Mouse (Mus musculus) liver, embryonic 13.5 days (tissue): ENCODE measurements around the gene Rcan1. TPM values are rescaled to one million over a fixed set of nuclear protein-coding genes. Genes with fewer than 3 reads are reported as not detected.
"Not testable (repeated sequence)": the region's sequence is repeated elsewhere in the genome, so short reads cannot be mapped to it uniquely, and the experiment has no call there.

Experiments
- ATAC-seq: fragments of 200-750 bp; cut with Nextera tagmentation; 2 replicates; pipeline ENCODE4 v1.8.0; 2017; ENCODE audit warnings: low read depth, mild to moderate bottlenecking, moderate number of reproducible peaks, moderate library complexity
- DNase-seq: peaks from one replicate; pipeline ENCODE4 v3.0.0; 2022
- H3K27ac ChIP-seq: fragments of 300-500 bp; sonication (generic); 2 replicates; pipeline ENCODE4 v1.5.1; 2015; ENCODE audit warnings: moderate library complexity, mild to moderate bottlenecking, inconsistent platforms
- H3K27me3 ChIP-seq: fragments of 300-500 bp; sonication (generic); 2 replicates; pipeline ENCODE4 v1.6.1; 2015; ENCODE audit warnings: mild to moderate bottlenecking, inconsistent platforms
- H3K36me3 ChIP-seq: fragments of 300-500 bp; sonication (generic); 2 replicates; pipeline ENCODE4 v1.6.1; 2015; ENCODE audit warnings: mild to moderate bottlenecking, inconsistent platforms
- H3K4me1 ChIP-seq: fragments of 300-500 bp; sonication (generic); replicated peaks from 2 replicates; pipeline ENCODE4 v1.6.1; 2015; ENCODE audit warnings: inconsistent platforms
- H3K4me2 ChIP-seq: fragments of 300-500 bp; sonication (generic); 2 replicates; pipeline ENCODE4 v1.6.1; 2015; ENCODE audit warnings: inconsistent platforms, mild to moderate bottlenecking, moderate library complexity
- H3K4me3 ChIP-seq: fragments of 300-500 bp; sonication (generic); replicated peaks from 2 replicates; pipeline ENCODE4 v1.5.1; 2015; ENCODE audit warnings: mild to moderate bottlenecking, inconsistent platforms
- H3K9ac ChIP-seq: fragments of 300-500 bp; sonication (generic); 2 replicates; pipeline ENCODE4 v1.6.1; 2015; ENCODE audit warnings: mild to moderate bottlenecking, inconsistent platforms
- H3K9me3 ChIP-seq: fragments of 300-500 bp; sonication (generic); replicated peaks from 2 replicates; pipeline ENCODE4 v1.6.1; 2016; ENCODE audit warnings: inconsistent platforms
- WGBS: fragments of 180-500 bp; shearing (Covaris S2); methylation state at CpG from one replicate; pipeline ENCODE4 v1.1.7; 2015; ENCODE audit not compliant: insufficient replicate concordance; 5-methylcytosine and 5-hydroxymethylcytosine counted together
- polyA plus RNA-seq: library from polyadenylated mRNA; unstranded; fragments of >200 nt; fragmentation: Nextera tagmentation; extraction: Ambion mirVana; gene quantifications from 2 replicates; pipeline ENCODE4 v1.2.1, GENCODE M21; 2015

The Rcan1 gene
- polyA plus RNA-seq, 1 experiment from 2014 or later, result 9.4 TPM

DNA sequence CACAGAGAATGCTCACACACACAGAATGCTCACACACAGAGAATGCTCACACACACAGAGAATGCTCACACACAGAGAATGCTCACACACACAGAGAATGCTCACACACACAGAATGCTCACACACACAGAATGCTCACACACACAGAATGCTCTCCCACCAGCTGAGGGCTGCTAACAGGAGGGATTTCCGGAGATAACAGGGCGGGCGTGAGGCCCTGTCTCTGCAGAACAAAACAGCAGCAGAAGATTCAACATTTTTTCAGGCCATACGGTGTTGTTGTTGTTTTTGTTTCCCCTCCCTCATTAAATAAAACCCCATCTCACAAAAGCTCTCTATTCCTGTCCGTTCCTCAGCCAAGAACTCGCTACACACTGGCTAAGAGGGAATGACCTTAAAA lies 55.6 kb downstream of the Rcan1 start:
- DNase-seq, result not testable (repeated sequence)

GRCm38 (mm10) chr16:92412888-92413287 lies 57.8 kb downstream of the Rcan1 start:
- H3K4me3 ChIP-seq, result no peak overlapping the region
- no peaks in the 10 kb centered on the region for H3K36me3 ChIP-seq
- H3K9ac ChIP-seq, result no peak overlapping the region
- DNase-seq (no peak), ATAC-seq (no peak)
- peaks cover 22% of the 10 kb centered on the region; the same call in 1 of the 2 replicates for H3K4me1 ChIP-seq
- WGBS, result 33% methylated on average over 7 of the region's 7 CpGs
- peak overlapping the region; percentile 40; the same call in 1 of the 2 replicates for H3K27ac ChIP-seq
- H3K4me2 ChIP-seq, result no peak overlapping the region
- H3K9me3 ChIP-seq, result no peaks in the 10 kb centered on the region
- no peaks in the 10 kb centered on the region for H3K27me3 ChIP-seq

More for the DNA sequence above, 55.6 kb downstream of the Rcan1 start:
- H3K4me3 ChIP-seq, H3K9me3 ChIP-seq, H3K27me3 ChIP-seq, H3K27ac ChIP-seq, H3K9ac ChIP-seq, ATAC-seq, H3K36me3 ChIP-seq, H3K4me2 ChIP-seq: not testable (repeated sequence)
- 26% methylated on average over 6 of the region's 6 CpGs for WGBS
- peaks cover 22% of the 10 kb centered on the region; the same call in 1 of the 2 replicates for H3K4me1 ChIP-seq

DNA sequence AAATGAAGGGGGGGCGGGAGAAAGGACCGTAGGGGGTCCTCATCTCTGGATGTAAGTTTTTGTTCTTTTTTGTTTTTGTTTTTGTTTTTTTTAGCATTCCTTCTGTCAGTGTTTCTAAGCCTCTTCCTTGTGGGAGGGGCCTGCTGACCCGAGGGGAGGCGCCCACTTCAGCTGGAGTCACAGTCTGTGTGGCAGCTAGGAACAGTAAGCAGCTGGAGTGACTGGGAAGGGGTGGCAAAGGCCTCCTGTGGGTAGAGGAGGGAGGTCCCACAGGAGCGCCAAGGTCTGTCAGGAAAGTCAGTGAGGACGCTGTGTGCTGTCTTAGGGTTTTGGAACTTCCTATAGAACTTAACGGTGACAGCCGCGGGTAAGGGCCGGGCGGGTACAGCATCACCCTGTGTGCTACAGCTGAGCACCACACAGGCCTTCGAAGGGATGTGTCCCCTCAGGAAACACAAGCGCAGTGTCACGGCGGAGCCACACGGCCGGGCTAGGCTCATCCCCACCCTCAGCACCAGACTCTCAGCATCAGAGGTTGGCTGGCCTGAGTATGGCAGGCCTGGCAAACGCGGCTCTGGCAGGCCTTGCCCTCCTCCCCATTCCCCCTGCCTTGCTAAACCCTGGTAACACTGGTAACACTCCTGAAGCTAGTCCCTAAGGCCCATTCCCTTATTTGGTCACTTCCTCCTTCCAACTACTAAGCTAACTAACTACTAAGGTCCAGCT lies 58.5 kb downstream of the Rcan1 start:
- WGBS, result 64% methylated on average over 19 of the region's 19 CpGs
- Histone ChIP-seq H3K4me3 (no peak overlapping the region), H3K27ac (no peak overlapping the region), H3K4me2 (no peak overlapping the region), H3K36me3 (no peaks in the 10 kb centered on the region), H3K27me3 (no peaks in the 10 kb centered on the region), H3K9me3 (no peaks in the 10 kb centered on the region), H3K9ac (no peak overlapping the region), H3K4me1 (peaks cover 22% of the 10 kb centered on the region; the same call in 1 of the 2 replicates)
- ATAC-seq, result peak; percentile 20; the same call in 1 of the 2 replicates
- no peak for DNase-seq

- Histone ChIP-seq H3K9ac (no peak overlapping the region), H3K36me3 (no peaks in the 10 kb centered on the region), H3K27ac (no peak overlapping the region), H3K9me3 (no peaks in the 10 kb centered on the region), H3K4me3 (no peak overlapping the region), H3K27me3 (no peaks in the 10 kb centered on the region), H3K4me1 (peaks cover 9% of the 10 kb centered on the region; the same call in 1 of the 2 replicates), H3K4me2 (no peak overlapping the region)
- DNase-seq, result no peak
- 77% methylated on average over 2 of the region's 2 CpGs for WGBS
- ATAC-seq, result no peak
These were observed 60.3 kb downstream of the Rcan1 start for GRCm38 (mm10) chr16:92410344-92410743.

GRCm38 (mm10) chr16:92407883-92408282 lies 62.8 kb downstream of the Rcan1 start:
- Histone ChIP-seq H3K4me1 (peaks cover 5% of the 10 kb centered on the region; the same call in 1 of the 2 replicates), H3K4me2 (no peak overlapping the region), H3K4me3 (no peak overlapping the region), H3K9ac (no peak overlapping the region), H3K27me3 (peaks cover 1% of the 10 kb centered on the region), H3K36me3 (no peaks in the 10 kb centered on the region), H3K9me3 (no peaks in the 10 kb centered on the region), H3K27ac (no peak overlapping the region)
- no peak for DNase-seq
- WGBS, result 67% methylated on average over 2 of the region's 2 CpGs
- no peak for ATAC-seq

DNA sequence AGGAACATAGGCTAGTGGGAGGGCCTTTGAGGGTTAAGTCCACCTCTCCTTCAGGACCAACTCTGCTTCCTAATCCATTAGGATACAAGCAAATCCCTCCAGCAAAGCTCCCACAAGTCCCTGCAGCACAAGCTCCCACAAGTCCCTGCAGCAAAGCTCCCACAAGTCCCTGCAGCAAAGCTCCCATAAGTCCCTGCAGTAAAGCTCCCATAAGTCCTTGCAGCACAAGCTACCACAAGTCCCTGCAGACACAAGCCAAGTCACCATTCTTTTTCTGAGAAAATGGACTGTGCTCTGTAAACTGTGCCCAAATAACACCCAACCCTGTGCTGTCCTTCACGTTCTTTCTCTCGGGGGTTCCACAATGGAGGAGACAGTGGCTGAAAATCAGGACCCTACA lies 66.5 kb downstream of the Rcan1 start:
- Histone ChIP-seq H3K4me1 (peaks cover 17% of the 10 kb centered on the region), H3K9ac (no peak overlapping the region), H3K4me3 (no peak overlapping the region), H3K36me3 (no peaks in the 10 kb centered on the region), H3K27me3 (peaks cover 39% of the 10 kb centered on the region), H3K4me2 (no peak overlapping the region), H3K27ac (no peak overlapping the region), H3K9me3 (no peaks in the 10 kb centered on the region)
- ATAC-seq, result no peak
- no peak for DNase-seq
- WGBS, result 84% methylated on average over 2 of the region's 2 CpGs

DNA sequence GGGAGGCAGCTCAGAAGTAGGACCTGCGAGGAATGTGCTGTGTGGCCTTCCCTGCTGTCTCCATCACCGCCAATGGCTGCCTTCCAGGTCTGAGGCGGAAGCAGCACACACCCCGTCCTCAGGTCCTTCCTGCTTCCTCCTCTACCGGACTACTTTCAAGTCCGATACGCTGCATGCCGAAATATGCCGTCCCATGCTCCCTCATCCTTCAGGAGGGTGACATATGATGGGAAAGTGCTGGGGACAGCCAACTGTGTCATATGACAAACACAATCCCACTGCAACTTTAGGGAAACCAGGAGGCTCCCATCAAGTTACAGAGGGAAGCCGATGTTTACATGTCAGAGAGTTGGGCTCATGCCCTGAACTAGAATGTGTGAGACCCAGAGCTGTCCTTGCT lies 67.6 kb downstream of the Rcan1 start:
- H3K9ac ChIP-seq, result no peak overlapping the region
- 73% methylated on average over 10 of the region's 10 CpGs for WGBS
- H3K27me3 ChIP-seq, result peaks cover 49% of the 10 kb centered on the region

GRCm38 (mm10) chr16:92402216-92402615 lies 68.5 kb downstream of the Rcan1 start:
- DNase-seq (no peak), ATAC-seq (no peak)
- Histone ChIP-seq H3K9ac (no peak overlapping the region), H3K27me3 (peaks cover 52% of the 10 kb centered on the region), H3K4me2 (no peak overlapping the region), H3K9me3 (no peaks in the 10 kb centered on the region), H3K36me3 (no peaks in the 10 kb centered on the region), H3K4me3 (no peak overlapping the region), H3K27ac (no peak overlapping the region), H3K4me1 (peaks cover 25% of the 10 kb centered on the region)
- WGBS, result 36% methylated on average over 8 of the region's 8 CpGs

More for the DNA sequence above, 67.6 kb downstream of the Rcan1 start:
- ATAC-seq, result no peak
- no peak overlapping the region for H3K4me2 ChIP-seq
- H3K4me3 ChIP-seq, result no peak overlapping the region
- no peak overlapping the region for H3K27ac ChIP-seq
- no peaks in the 10 kb centered on the region for H3K36me3 ChIP-seq
- no peak for DNase-seq
- H3K4me1 ChIP-seq, result peaks cover 19% of the 10 kb centered on the region
- H3K9me3 ChIP-seq, result no peaks in the 10 kb centered on the region

- peaks cover 7% of the 10 kb centered on the region for H3K36me3 ChIP-seq
- H3K4me1 ChIP-seq, result peaks cover 25% of the 10 kb centered on the region
- H3K27ac ChIP-seq, result no peak overlapping the region
- H3K9ac ChIP-seq, result no peak overlapping the region
- ATAC-seq (no peak), DNase-seq (no peak)
- H3K4me2 ChIP-seq, result no peak overlapping the region
- WGBS, result 58% methylated on average over 10 of the region's 10 CpGs
- no peak overlapping the region for H3K4me3 ChIP-seq
- peaks cover 52% of the 10 kb centered on the region for H3K27me3 ChIP-seq
- no peaks in the 10 kb centered on the region for H3K9me3 ChIP-seq
These were observed 69.5 kb downstream of the Rcan1 start for GRCm38 (mm10) chr16:92401206-92401605.

DNA sequence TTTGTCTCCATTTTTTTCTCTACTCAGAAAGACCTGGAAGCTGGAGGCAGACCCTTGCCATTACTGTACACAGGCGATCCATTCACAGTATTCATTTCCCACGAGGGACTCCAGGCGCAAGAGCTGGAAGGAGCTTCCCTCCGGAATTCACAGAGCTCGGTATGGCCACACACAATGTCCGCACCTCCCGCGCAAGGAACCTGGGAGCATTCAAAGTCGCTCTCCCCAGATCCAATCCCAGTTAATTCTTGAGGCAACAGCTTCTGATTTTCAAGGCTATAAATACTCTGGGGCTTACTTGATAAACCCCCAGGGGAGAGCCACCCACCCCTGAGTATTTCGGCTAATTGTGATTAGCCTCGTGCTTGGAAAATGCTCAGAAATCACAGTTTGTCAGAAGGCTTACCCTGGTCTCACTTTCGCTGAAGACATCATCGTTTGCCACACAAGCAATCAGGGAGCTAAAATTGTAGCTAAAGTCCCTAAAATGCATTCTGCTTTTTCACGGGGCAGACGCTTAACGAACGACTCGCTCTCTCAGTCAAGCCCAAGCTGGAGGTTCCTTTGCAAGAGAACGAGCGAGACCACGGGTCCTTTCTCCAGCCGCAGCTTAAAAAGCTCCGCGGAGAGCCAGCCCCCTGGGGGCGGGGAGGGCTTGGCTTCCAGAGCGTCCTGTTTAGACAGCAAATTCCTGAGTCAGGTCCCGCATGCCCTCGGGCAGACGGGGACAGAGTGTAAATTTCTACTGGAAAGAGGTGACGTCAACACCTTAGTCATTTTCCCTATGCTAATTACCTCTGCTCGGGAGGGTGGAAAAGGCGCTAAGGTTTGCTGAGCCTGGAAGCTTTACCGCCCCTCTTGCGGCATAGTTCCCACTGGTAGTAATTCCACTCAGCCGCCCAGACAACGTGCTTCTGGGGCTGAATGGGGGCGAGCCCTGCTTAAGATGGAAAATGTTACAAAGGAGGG lies 70.9 kb downstream of the Rcan1 start:
- Histone ChIP-seq H3K9me3 (no peaks in the 10 kb centered on the region), H3K27me3 (peaks cover 52% of the 10 kb centered on the region), H3K4me1 (peaks cover 25% of the 10 kb centered on the region), H3K9ac (peak overlapping the region; percentile 37), H3K36me3 (peaks cover 20% of the 10 kb centered on the region), H3K27ac (no peak overlapping the region), H3K4me3 (peak overlapping the region; percentile 38), H3K4me2 (peak overlapping the region; percentile 60)
- DNase-seq (peak; percentile 17), ATAC-seq (peak; percentile 50)
- WGBS, result 3% methylated on average over 37 of the region's 37 CpGs

DNA sequence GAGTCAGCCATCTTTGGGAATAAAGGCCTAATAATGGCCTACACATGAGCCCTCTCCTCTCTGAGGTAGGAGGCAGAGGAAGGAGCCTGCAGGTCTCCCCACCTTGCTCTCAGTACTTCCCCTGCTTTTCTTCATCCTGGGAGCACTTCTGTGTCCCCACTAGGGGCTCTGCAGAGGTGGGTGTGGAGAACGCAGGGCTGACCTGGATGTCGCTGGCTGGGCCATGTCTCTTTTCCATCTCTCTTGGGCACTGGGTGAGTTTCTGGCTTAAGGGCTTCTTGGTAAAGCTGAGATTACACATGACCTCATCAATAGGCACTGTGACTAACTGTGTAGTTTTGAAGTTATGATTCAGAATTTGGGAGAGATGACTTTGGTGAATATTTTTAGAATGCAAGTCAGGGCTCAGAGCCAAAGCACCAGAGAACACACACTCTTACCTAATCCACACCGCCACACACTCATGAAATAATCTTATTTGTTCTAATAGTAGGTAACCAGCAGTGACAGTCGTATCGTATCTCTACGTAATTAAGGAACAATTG lies 72.0 kb downstream of the Rcan1 start:
- ATAC-seq, result no peak
- H3K9ac ChIP-seq, result no peak overlapping the region; the same call in 1 of the 2 replicates
- H3K4me3 ChIP-seq, result no peak overlapping the region
- no peak overlapping the region for H3K27ac ChIP-seq
- peaks cover 25% of the 10 kb centered on the region for H3K4me1 ChIP-seq
- DNase-seq, result no peak
- 0 out of 2 replicates have a peak overlapping the region, but pooled peaks have one; percentile 10 for H3K4me2 ChIP-seq
- H3K9me3 ChIP-seq, result no peaks in the 10 kb centered on the region
- H3K27me3 ChIP-seq, result peaks cover 52% of the 10 kb centered on the region
- H3K36me3 ChIP-seq, result peaks cover 23% of the 10 kb centered on the region
- WGBS, result 80% methylated on average over 6 of the region's 6 CpGs
